Mouse (Mus musculus): ENCODE results near the gene Car6.
A peak's percentile ranks its signal among the peaks of the same experiment; 100 is the strongest.

- no peak for TF ChIP-seq CTCF (IDR thresholded peaks at IDR 0.05)
- TF ChIP-seq POLR2A (IDR thresholded peaks at IDR 0.05; ENCODE audit: insufficient read depth, low read depth, low read length) = peak; percentile 96
Measured at GRCm38 (mm10) chr4:150236521-150237481, 35.7 kb upstream of the Car6 start, which contains the start of gene Eno1.

Data from heart, adult 2 months (tissue).